Mouse (Mus musculus) frontal cortex, adult (tissue): ENCODE results near the gene Crisp3.
"Not testable (repeated sequence)": the region's sequence is repeated elsewhere in the genome, so short reads cannot be mapped to it uniquely, and the experiment has no call there.

Experiments
- ATAC-seq: cut with Nextera tagmentation; 2 replicates; pipeline ENCODE4 v1.9.2; 2017; ENCODE audit warnings: mild to moderate bottlenecking, moderate library complexity, mixed read lengths; ENCODE audit not compliant: low TSS enrichment

The Crisp3 gene

GRCm38 (mm10) chr17:40242135-40242534 lies at the start of gene Crisp3:
TSS of gene Crisp3 (minus strand) at chr17:40242288.
- ATAC-seq = no peak

GRCm38 (mm10) chr17:40285435-40285834 lies 43.3 kb upstream of the Crisp3 start:
- ATAC-seq = no peak

DNA sequence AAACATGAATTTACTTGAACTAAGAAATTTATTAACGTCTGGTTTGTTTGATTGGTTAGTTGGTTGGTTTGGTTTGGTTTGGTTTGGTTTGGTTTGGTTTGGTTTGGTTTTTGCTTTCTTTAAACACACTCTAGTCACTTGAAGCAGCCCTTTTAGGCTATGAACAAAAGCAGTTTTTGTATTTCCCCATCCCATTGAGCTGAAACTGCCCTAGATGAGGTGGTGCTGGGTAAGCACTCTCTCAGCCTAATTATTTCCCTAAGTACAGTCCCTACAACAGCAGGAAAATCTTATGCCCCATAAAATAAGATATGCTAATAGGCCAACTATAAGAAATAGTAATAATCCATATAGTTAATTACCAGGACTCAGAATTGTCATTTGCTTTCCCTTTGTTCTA lies 33.4 kb upstream of the Crisp3 start:
- ATAC-seq = no peak

DNA sequence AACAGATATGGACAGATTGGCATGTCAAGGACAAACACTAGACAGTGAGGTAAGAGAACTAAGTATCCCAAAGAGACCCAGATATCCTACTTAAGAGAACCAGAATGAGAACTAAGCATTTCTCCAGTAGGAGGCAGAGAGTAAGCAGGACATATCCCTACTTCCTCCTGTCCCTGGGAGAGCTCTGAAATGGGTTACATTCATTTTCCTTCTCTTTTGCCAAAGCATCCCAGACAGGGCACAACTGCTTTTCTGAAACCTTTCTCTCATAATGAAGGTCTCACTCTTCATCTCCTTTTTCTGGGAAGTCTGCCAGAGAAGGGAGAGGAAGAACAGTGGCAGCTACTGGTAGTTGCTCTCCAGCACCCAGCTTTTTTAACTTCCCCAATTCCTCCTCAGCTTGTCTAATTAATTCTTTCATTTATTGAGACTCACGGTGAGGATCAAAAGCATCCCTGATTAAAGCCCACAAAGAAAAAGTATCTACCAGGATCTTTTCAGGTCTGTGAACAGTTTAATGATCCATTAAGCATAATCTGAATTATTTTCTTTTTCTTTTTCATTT lies 32.9 kb upstream of the Crisp3 start:
- ATAC-seq = 0 out of 2 replicates have a peak, but pooled peaks have one; percentile 27

GRCm38 (mm10) chr17:40252487-40252886 lies 10.4 kb upstream of the Crisp3 start:
- ATAC-seq = no peak

- no peak for ATAC-seq
These were observed 33.5 kb downstream of the Crisp3 start, which contains the start of gene Pgk2 for GRCm38 (mm10) chr17:40208540-40208939. TSS of gene Pgk2 (minus strand) at chr17:40208640.

- ATAC-seq = not testable (repeated sequence)
These were observed 40.3 kb downstream of the Crisp3 start for GRCm38 (mm10) chr17:40201803-40202202.

DNA sequence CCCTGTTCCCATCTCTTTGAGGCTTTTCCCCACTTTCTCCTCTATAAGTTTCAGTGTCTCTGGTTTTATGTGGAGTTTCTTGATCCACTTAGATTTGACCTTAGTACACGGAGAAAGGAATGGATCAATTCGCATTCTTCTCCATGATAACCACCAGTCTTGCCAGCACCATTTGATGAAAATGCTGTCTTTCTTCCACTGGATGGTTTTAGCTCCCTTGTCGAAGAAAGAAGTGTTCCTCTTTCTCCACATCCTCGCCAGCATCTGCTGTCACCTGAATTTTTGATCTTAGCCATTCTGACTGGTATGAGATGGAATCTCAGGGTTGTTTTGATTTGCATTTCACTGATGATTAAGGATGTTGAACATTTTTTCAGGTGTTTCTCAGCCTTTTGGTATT lies 51.9 kb downstream of the Crisp3 start:
- not testable (repeated sequence) for ATAC-seq
